Mouse (Mus musculus): ENCODE results near the gene Gpc6. TPM values are rescaled to one million over a fixed set of nuclear protein-coding genes. Genes with fewer than 3 reads are reported as not detected.

Gene Gpc6
- polyA plus RNA-seq, 1 experiment from 2014 or later, result 66.2 TPM

DNA sequence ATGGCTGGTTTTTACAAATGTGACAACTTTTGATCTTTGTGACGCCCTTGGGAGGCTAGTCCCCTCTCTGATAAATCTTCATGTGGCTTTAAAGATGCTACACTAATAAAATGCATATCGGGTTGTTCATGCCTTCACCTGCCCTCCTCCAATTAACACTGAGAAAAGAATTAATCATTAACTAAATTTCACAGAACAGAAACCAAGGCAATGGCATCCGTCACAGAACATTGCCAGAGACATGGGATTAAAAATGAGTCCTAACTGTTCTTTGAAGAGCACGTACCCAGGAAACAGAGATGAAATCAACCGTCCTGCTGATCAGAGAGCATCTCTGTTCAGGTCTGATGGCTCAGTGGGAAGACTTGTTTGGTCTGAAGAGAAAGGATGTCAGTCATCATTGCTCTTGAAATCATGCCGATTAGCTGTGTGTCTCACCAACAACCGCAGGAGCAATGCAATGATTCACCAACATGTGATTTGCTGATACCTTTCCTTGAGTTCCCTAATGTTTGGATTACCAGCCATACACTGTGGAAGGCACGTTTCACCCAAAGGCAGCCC, 734.2 kb downstream of the Gpc6 start:
- WGBS, result 68% methylated on average over 8 of the region's 8 CpGs
- ATAC-seq (replicated peaks; ENCODE audit: low FRiP score), result peak; percentile 77
- no peak overlapping the region for H3K27ac ChIP-seq

DNA sequence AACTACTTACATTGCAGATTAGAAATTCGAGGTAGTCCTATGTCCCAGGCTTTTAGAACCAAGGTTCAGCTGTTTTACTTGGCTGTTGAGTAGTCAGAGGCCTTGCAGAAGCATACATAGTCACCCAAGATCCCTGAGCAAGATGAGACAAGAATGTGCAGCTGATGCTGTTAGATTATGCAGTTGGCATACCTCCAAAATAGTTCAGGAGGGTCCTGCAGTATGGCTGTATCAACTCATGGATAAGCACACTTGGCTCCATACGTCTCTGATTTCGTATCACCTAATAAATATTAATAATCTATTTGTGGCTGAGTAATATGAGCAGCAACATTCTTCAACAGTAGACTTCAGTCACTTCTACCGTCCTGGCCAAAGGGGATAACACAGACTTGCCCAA, 737.1 kb downstream of the Gpc6 start:
- Histone ChIP-seq H3K4me3 (replicated peaks) (no peak overlapping the region), H3K27me3 (no peaks in the 10 kb centered on the region), H3K27ac (no peak overlapping the region), H3K36me3 (no peaks in the 10 kb centered on the region), H3K4me2 (no peak overlapping the region), H3K4me1 (no peaks in the 10 kb centered on the region), H3K9me3 (replicated peaks) (no peaks in the 10 kb centered on the region), H3K9ac (no peak overlapping the region)
- no peak for ATAC-seq (replicated peaks; ENCODE audit: low FRiP score)
- 73% methylated on average over 4 of the region's 4 CpGs for WGBS

More for the DNA sequence above, 734.2 kb downstream of the Gpc6 start:
- Histone ChIP-seq H3K27me3 (no peaks in the 10 kb centered on the region), H3K4me3 (replicated peaks) (no peak overlapping the region), H3K9ac (no peak overlapping the region), H3K36me3 (no peaks in the 10 kb centered on the region), H3K9me3 (replicated peaks) (no peaks in the 10 kb centered on the region), H3K4me2 (no peak overlapping the region), H3K4me1 (no peaks in the 10 kb centered on the region)

DNA sequence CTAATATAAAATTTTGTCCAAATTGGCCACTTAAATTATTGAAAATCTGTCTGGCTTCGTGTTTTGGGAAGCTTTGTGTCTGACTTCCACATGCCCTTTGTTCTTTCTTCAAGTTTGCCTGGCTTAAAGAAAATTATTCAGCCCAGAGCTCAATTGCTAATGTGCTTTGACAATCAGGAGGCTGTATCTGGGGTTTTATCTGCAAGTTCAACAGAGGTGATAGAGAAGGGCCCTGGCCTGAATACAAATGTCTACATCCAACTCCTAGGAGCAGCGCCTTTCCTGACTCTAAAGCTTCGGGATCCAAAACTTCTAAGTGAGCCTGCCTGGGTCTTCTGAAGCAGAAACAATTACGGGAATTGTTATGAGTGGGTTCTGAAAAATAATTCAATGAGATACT, 739.7 kb downstream of the Gpc6 start:
- no peak overlapping the region for H3K27ac ChIP-seq
- no peaks in the 10 kb centered on the region for H3K9me3 ChIP-seq (replicated peaks)
- H3K4me2 ChIP-seq, result no peak overlapping the region
- no peaks in the 10 kb centered on the region for H3K27me3 ChIP-seq
- H3K9ac ChIP-seq, result no peak overlapping the region
- WGBS, result 83% methylated on average over 4 of the region's 4 CpGs
- no peaks in the 10 kb centered on the region for H3K36me3 ChIP-seq
- H3K4me3 ChIP-seq (replicated peaks), result no peak overlapping the region
- no peak for ATAC-seq (replicated peaks; ENCODE audit: low FRiP score)
- no peaks in the 10 kb centered on the region for H3K4me1 ChIP-seq

DNA sequence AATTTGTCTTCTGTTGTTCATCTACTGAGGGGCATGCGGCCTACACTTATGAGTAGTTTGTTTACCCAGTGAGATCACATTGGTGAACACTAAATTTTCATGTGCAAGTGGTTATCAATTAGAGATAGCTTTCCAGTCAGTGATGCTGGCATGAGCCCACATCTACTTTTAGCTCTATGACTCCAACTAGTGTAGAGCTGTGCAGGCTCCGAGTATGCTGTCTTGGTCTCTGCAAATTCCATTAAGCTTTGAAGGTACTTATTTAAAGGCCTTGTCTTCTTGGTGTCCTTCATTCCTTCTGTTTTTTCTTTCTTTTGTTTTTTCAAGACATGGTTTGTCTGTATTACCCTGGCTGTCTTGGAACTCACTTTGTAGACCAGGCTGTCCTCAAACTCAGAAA, 741.0 kb downstream of the Gpc6 start:
- H3K4me3 ChIP-seq (replicated peaks), result no peak overlapping the region
- 93% methylated on average over 2 of the region's 2 CpGs for WGBS
- no peak overlapping the region for H3K4me2 ChIP-seq
- no peaks in the 10 kb centered on the region for H3K27me3 ChIP-seq
- no peaks in the 10 kb centered on the region for H3K36me3 ChIP-seq
- no peak for ATAC-seq (replicated peaks; ENCODE audit: low FRiP score)
- H3K4me1 ChIP-seq, result no peaks in the 10 kb centered on the region
- H3K9ac ChIP-seq, result no peak overlapping the region
- H3K9me3 ChIP-seq (replicated peaks), result no peaks in the 10 kb centered on the region
- H3K27ac ChIP-seq, result no peak overlapping the region

DNA sequence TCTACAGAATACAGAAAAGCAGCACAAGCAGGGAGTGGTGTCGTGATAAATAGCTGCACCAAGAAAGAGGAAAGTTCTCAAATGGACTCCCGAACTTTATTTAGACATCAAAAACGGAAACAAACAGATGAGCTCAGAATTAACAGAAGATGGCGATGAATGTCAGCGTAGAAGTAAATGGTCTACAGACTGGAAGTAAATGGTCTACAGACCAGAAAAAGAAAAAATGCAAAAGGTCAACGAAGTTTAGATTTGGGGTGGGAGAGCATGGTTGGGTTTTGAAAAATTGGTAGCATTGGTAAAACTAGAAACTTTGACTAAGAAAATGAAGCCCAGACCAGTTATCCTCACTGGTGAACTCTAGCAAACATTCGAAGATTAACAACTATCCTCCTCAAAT, 748.4 kb downstream of the Gpc6 start:
- no peak for ATAC-seq (replicated peaks; ENCODE audit: low FRiP score)
- Histone ChIP-seq H3K4me2 (no peak overlapping the region), H3K27ac (no peak overlapping the region), H3K4me1 (no peaks in the 10 kb centered on the region), H3K9ac (no peak overlapping the region), H3K4me3 (replicated peaks) (no peak overlapping the region), H3K36me3 (no peaks in the 10 kb centered on the region), H3K9me3 (replicated peaks) (no peaks in the 10 kb centered on the region), H3K27me3 (no peaks in the 10 kb centered on the region)
- WGBS, result 90% methylated on average over 7 of the region's 7 CpGs

DNA sequence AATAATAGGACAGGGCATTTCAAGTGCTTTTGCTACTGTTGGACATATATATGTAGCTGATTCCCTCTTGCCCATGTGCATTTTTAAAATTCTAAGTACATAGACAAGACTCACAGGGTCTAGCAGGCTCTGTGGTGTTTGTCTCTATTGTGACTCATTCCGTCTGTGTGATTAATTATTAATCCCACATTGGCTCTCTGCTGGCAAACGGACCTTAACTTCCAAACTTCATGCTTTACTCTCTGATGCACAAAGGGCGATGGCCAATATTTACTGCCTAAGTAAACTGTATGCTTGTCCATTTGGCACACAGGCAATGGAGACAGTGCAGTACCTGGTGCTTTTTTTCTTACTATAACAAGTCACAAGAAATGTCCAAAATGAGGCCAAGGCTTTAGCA, 749.4 kb downstream of the Gpc6 start:
- Histone ChIP-seq H3K27ac (peak overlapping the region; percentile 46; the same call in 1 of the 2 replicates), H3K9me3 (replicated peaks) (no peaks in the 10 kb centered on the region), H3K36me3 (no peaks in the 10 kb centered on the region), H3K4me1 (no peaks in the 10 kb centered on the region), H3K4me2 (no peak overlapping the region), H3K27me3 (no peaks in the 10 kb centered on the region), H3K4me3 (replicated peaks) (no peak overlapping the region), H3K9ac (no peak overlapping the region)
- 58% methylated on average over 3 of the region's 3 CpGs for WGBS
- ATAC-seq (replicated peaks; ENCODE audit: low FRiP score), result peak; percentile 82

DNA sequence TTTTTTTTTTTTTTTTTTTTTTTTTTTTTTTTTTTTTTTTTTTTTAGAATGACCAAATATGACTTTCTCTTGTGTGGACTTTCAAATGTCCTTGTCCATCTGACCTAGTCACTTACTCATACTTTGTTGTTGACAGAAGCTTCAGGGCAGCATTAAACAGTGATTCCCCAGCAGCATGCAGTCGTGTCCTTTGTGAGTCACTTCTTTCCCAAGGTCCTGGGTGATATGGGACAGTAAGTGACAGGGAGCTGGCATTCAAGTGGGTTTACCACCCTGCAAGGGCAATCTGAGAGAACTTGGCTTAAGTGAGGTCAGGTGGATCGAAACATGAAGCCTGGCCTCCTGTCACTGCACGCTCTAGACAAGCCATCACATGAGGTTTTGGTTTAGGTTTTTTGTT, 754.8 kb downstream of the Gpc6 start:
- H3K9me3 ChIP-seq (replicated peaks), result no peaks in the 10 kb centered on the region
- no peak overlapping the region for H3K9ac ChIP-seq
- H3K27me3 ChIP-seq, result no peaks in the 10 kb centered on the region
- H3K36me3 ChIP-seq, result no peaks in the 10 kb centered on the region
- H3K4me2 ChIP-seq, result no peak overlapping the region
- WGBS, result 70% methylated on average over 3 of the region's 3 CpGs
- no peak overlapping the region for H3K27ac ChIP-seq
- ATAC-seq (replicated peaks; ENCODE audit: low FRiP score), result no peak
- H3K4me1 ChIP-seq, result peaks cover 12% of the 10 kb centered on the region; the same call in 1 of the 2 replicates
- no peak overlapping the region for H3K4me3 ChIP-seq (replicated peaks)

DNA sequence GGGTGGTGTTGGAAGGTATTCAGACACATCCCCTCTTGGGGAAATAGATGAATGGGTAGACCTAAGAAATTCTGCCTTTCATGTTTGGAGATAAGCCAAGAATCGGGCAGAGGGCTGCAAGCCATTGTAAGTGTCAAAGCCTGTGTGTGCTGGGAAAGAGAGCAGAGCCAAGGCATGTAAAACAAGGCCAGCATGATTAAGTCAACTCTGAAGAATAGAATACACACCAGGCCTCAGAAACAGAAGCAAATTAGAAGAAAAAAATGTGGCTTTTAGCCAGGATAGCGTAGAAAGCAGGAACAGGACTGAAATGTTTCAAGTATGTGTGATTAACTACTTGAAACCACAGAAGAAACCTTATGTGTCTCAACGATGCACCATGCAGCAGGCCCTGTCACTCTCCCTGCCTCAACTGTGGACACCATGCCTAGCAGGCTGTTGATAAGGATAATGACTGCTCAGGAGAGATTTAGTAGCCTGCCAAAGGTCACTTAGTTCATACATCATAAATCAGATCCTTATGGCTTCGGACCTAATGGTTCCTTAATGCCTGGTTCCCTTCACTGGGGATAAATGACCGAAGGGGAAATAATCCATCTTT, 756.3 kb downstream of the Gpc6 start:
- no peaks in the 10 kb centered on the region for H3K9me3 ChIP-seq (replicated peaks)
- peak overlapping the region; percentile 66 for H3K27ac ChIP-seq
- 24% methylated on average over 5 of the region's 5 CpGs for WGBS
- no peak overlapping the region for H3K9ac ChIP-seq
- no peak overlapping the region for H3K4me2 ChIP-seq
- no peak overlapping the region for H3K4me3 ChIP-seq (replicated peaks)
- H3K36me3 ChIP-seq, result no peaks in the 10 kb centered on the region
- peaks cover 12% of the 10 kb centered on the region; the same call in 1 of the 2 replicates for H3K4me1 ChIP-seq
- H3K27me3 ChIP-seq, result no peaks in the 10 kb centered on the region
- ATAC-seq (replicated peaks; ENCODE audit: low FRiP score), result peak; percentile 66; the same call in 1 of the 2 replicates

DNA sequence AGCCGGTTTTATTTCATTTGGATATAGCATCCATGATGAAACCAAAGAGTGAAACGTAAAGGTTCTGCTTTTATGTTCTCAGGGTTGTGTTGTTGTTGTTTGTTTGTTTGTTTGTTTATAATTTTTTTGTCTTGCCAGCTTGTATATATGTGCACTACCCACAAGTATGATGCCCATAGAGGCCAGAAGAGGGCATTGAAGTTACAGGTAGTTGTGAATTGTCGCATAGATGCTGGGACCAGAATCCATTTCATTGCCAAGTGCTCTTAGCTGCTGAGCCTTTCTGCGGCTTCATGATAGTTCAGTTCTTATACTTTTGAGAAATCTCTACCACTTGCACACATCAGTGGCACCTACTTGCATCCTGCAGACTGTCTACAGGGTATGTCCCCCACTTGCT, 758.0 kb downstream of the Gpc6 start:
- no peak overlapping the region for H3K9ac ChIP-seq
- no peak overlapping the region for H3K4me2 ChIP-seq
- no peaks in the 10 kb centered on the region for H3K36me3 ChIP-seq
- no peaks in the 10 kb centered on the region for H3K27me3 ChIP-seq
- H3K27ac ChIP-seq, result no peak overlapping the region
- no peaks in the 10 kb centered on the region for H3K9me3 ChIP-seq (replicated peaks)
- H3K4me3 ChIP-seq (replicated peaks), result no peak overlapping the region
- 97% methylated on average over 4 of the region's 4 CpGs for WGBS
- H3K4me1 ChIP-seq, result peaks cover 12% of the 10 kb centered on the region; the same call in 1 of the 2 replicates
- ATAC-seq (replicated peaks; ENCODE audit: low FRiP score), result no peak

DNA sequence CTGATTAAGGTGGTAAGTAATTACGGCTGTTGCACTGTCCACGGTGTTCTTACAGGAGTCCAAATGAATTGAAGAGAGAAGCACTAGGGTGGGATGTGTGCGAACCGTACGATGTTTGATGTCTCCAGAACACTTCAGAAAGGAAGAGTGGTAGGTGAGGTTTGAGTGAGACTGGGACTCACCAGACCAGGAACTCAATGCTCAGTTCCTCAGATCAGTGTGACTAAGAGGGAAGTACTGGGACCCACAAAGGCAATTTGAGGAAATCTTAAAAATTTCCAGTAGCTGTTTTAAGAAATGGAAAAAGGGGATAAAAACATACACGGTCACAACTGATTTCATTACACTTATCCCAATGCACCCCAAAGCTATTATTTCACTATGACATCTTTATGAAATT, 764.7 kb downstream of the Gpc6 start:
- 88% methylated on average over 6 of the region's 6 CpGs for WGBS
- Histone ChIP-seq H3K4me2 (no peak overlapping the region), H3K4me3 (replicated peaks) (no peak overlapping the region), H3K27ac (no peak overlapping the region), H3K4me1 (no peaks in the 10 kb centered on the region), H3K36me3 (no peaks in the 10 kb centered on the region), H3K27me3 (no peaks in the 10 kb centered on the region), H3K9me3 (replicated peaks) (no peaks in the 10 kb centered on the region), H3K9ac (no peak overlapping the region)
- ATAC-seq (replicated peaks; ENCODE audit: low FRiP score), result no peak

DNA sequence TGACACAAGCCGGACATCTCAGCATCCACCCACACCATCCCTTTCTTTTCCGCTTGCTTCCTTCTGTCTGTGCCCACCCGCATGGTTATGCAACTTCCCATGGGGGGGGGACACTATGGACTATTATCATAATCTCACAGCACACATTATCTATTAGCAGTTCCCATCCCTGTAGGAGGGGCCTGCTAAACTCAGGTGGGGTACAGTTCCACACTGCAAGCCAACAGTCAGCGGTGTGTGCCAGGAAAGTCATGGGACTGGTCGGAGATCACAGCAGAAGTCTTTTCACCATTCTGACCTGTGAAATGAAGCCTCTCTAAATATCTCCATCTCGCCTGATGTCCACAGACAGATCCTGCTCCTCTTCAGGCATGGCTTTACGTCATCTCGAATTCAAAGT, 770.5 kb downstream of the Gpc6 start:
- H3K36me3 ChIP-seq, result no peaks in the 10 kb centered on the region
- no peak overlapping the region for H3K4me3 ChIP-seq (replicated peaks)
- no peak overlapping the region for H3K27ac ChIP-seq
- H3K9ac ChIP-seq, result no peak overlapping the region
- no peaks in the 10 kb centered on the region for H3K27me3 ChIP-seq
- no peaks in the 10 kb centered on the region for H3K9me3 ChIP-seq (replicated peaks)
- ATAC-seq (replicated peaks; ENCODE audit: low FRiP score), result no peak
- H3K4me1 ChIP-seq, result no peaks in the 10 kb centered on the region
- H3K4me2 ChIP-seq, result no peak overlapping the region
- 91% methylated on average over 8 of the region's 8 CpGs for WGBS

DNA sequence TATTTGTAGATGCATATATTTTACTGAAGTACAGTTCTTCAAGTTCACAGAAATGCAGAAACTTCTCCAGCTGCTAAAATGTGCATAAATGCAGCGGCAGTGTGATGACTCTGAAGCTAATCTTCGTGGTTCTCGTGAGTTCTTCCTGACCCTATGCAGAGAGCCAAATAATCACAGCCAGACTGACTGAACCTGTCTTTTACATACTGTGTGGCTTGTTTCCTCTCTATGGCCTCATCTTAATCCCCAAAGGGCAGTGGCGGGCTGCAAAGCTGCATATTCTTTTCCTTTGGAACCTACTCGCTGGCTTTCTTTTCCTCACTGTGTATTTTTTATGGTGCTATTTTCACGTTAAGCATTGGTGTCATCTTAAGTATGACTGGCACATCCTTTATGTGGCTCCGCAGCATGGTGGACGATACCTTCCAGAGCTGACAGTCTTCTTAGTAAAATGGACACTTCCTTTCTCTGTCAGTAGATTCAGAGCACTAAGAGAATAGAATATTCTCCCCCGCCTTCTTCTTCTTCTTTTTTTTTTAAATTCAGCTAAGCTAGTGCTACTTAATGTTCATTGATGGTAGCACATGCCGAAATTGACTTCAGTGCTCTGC, 775.7 kb downstream of the Gpc6 start:
- Histone ChIP-seq H3K27ac (no peak overlapping the region), H3K4me3 (replicated peaks) (no peak overlapping the region), H3K4me2 (no peak overlapping the region), H3K9me3 (replicated peaks) (no peaks in the 10 kb centered on the region), H3K36me3 (no peaks in the 10 kb centered on the region), H3K4me1 (no peaks in the 10 kb centered on the region), H3K27me3 (no peaks in the 10 kb centered on the region), H3K9ac (no peak overlapping the region)
- no peak for ATAC-seq (replicated peaks; ENCODE audit: low FRiP score)
- 89% methylated on average over 10 of the region's 10 CpGs for WGBS
